Mouse (Mus musculus) heart, embryonic 14.5 days (tissue): ENCODE data around the gene Gm9945. TPM values are rescaled to one million over a fixed set of nuclear protein-coding genes. Genes with fewer than 3 reads are reported as not detected.

ENCODE experiments used
- ATAC-seq: fragments of 200-750 bp; cut with Nextera tagmentation; 2 replicates; pipeline ENCODE4 v1.8.0; 2017; ENCODE audit warnings: low read depth, moderate TSS enrichment; ENCODE audit not compliant: insufficient number of reproducible peaks, insufficient read depth, low FRiP score
- H3K27ac ChIP-seq, 2 experiments: fragments of 200-500 bp in 1 of 2; fragments of 300-500 bp in 1 of 2; sonication (generic) in 1 of 2; replicated peaks in 1 of 2; 2 replicates each; pipeline ENCODE4 v1.5.1; 2012 to 2014; ENCODE audit warnings: low read depth in 2 of 2, low read length in 2 of 2, control low read depth in 1 of 2, mild to moderate bottlenecking in 1 of 2, mixed read lengths in 1 of 2; ENCODE audit not compliant: control insufficient read depth in 1 of 2, insufficient read depth in 1 of 2
- H3K27me3 ChIP-seq: fragments of 300-500 bp; sonication (generic); 2 replicates; pipeline ENCODE4 v1.6.1; 2014; ENCODE audit warnings: mild to moderate bottlenecking, low read length, control low read depth; ENCODE audit not compliant: control insufficient read depth, insufficient read depth
- H3K36me3 ChIP-seq: fragments of 300-500 bp; sonication (generic); 2 replicates; pipeline ENCODE4 v1.6.1; 2014; ENCODE audit warnings: mild to moderate bottlenecking, control low read depth, low read length, mixed read lengths; ENCODE audit not compliant: control insufficient read depth, insufficient read depth
- H3K4me1 ChIP-seq, 2 experiments: fragments of 200-500 bp in 1 of 2; fragments of 300-500 bp in 1 of 2; sonication (generic) in 1 of 2; 2 replicates each; pipeline ENCODE4 v1.6.1; 2012 to 2014; ENCODE audit warnings: low read length in 2 of 2, control low read depth in 1 of 2, mixed read lengths in 1 of 2; ENCODE audit not compliant: control insufficient read depth in 2 of 2, insufficient read depth in 2 of 2
- H3K4me2 ChIP-seq: fragments of 300-500 bp; sonication (generic); 2 replicates; pipeline ENCODE4 v1.6.1; 2014; ENCODE audit warnings: mild to moderate bottlenecking, low read length
- H3K4me3 ChIP-seq, 2 experiments: fragments of 200-500 bp in 1 of 2; fragments of 300-500 bp in 1 of 2; sonication (generic) in 1 of 2; 2 replicates each; pipeline ENCODE4 v1.5.1; 2012 to 2014; ENCODE audit warnings: low read length in 2 of 2, mild to moderate bottlenecking in 2 of 2, control low read depth in 1 of 2, low read depth in 1 of 2, moderate library complexity in 1 of 2; ENCODE audit not compliant: control insufficient read depth in 1 of 2, insufficient read depth in 1 of 2
- H3K9ac ChIP-seq: fragments of 300-500 bp; sonication (generic); 2 replicates; pipeline ENCODE4 v1.6.1; 2014; ENCODE audit warnings: mild to moderate bottlenecking, low read length
- H3K9me3 ChIP-seq: fragments of 300-500 bp; sonication (generic); 2 replicates; pipeline ENCODE4 v1.6.1; 2016; ENCODE audit warnings: low read length, control low read depth; ENCODE audit not compliant: control insufficient read depth
- WGBS: fragments of 180-500 bp; shearing (Covaris S2); extraction: QIAGEN DNeasy Blood & Tissue Kit; methylation state at CpG from one replicate; pipeline ENCODE4 v1.1.7; 2014; 5-methylcytosine and 5-hydroxymethylcytosine counted together
- polyA plus RNA-seq: library from polyadenylated mRNA; unstranded; fragments of >200 nt; fragmentation: Nextera tagmentation; extraction: Ambion mirVana; gene quantifications from 2 replicates; pipeline ENCODE4 v1.2.1, GENCODE M21; 2014

The Gm9945 gene
- polyA plus RNA-seq, 1 experiment from 2014 or later = not detected

- Histone ChIP-seq H3K36me3 (no peaks in the 10 kb centered on the region), H3K27me3 (peaks cover 71% of the 10 kb centered on the region), H3K4me2 (no peak overlapping the region), H3K9me3 (no peaks in the 10 kb centered on the region), H3K4me1 (peaks cover 0 to 17% of the 10 kb centered on the region in 2 experiments; a peak in 2 of 4 replicates), H3K27ac (no peak overlapping the region), H3K9ac (no peak overlapping the region), H3K4me3 (no peak overlapping the region)
- WGBS = 65% methylated on average over 7 of the region's 7 CpGs
- ATAC-seq = no peak
These were observed 2.1 kb upstream of the Gm9945 start for GRCm38 (mm10) chr11:53477833-53478232.

DNA sequence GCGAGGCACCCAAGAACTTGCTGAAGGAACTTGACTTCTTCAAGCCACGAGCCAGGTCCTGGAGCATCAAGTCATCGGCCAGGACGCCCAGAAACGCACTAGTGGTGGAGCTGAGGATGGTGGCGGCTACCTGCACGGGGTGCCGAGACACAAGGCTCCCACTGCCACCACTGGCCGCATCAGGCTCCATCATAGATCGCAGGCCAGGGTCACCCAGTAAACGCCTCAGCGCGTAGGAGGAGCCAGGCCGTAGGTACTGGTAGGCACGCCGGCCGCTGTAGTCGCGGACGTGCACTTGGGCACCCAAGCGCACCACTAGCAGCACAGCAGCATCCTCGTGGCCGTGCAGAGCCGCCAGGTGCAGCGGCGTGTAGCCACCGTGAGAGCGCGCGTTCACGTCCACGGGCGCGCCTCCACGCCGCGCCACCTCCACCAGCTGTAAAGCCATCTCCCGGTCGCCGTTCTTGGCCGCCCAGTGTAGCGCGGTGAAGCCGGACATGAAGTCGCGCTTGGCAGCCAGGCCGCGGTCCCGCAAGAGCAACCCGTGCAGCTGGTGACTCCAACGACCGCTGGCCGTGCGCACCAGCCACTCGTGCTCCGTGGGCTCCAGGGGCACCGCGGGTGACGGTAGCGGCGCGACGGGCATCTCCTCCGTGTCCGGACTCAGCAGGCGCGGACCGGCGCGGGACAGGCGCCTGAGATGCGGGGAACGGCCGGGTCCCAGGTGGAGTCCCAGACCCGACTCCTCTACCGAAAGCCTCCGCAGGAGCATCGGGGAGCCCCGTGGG, 1.4 kb upstream of the Gm9945 start:
- 5% methylated on average over 78 of the region's 79 CpGs for WGBS

DNA sequence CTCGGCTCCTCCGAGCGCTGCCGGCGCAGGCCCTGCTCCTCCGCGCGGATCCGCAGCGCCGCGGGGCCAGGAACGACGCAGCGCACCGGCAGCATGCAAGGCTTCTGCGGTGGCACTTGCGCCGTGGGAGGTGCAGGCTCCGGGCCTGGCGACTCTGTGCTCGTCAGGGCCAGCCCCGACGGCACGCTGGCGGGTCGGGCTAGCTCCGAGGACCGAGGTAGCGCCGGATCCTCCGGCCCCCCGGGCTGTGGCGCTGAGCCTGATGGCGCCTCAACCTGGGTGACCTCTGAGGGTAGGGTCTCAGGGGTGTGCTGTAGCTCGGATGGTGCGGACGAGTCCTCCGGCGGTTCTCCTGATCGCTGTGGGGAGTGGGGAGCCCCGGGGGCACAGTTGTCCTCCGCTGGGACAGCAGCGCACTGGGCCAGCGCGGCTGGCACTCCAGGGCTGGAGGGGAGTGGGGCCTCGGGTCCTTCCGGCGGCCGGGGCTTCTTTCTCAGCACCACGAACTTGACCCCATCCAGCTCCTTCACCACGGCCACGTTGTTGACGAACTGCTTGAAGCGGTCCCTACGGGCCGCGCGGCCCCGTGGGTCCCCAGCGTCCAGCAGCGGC, 689 bp upstream of the Gm9945 start:
- H3K4me1 ChIP-seq = peaks cover 0 to 17% of the 10 kb centered on the region in 2 experiments; a peak in 2 of 4 replicates
- WGBS = under 1% methylated on average over 62 of the region's 62 CpGs
- no peaks in the 10 kb centered on the region for H3K36me3 ChIP-seq
- H3K9me3 ChIP-seq = no peaks in the 10 kb centered on the region
- no peak for ATAC-seq
- H3K4me2 ChIP-seq = peak overlapping the region; percentile 94
- no peak overlapping the region for H3K27ac ChIP-seq
- H3K27me3 ChIP-seq = peaks cover 66% of the 10 kb centered on the region
- peak overlapping the region; percentile 48 to 56 for H3K4me3 ChIP-seq
- peak overlapping the region; percentile 39 for H3K9ac ChIP-seq

More for the DNA sequence above, 1.4 kb upstream of the Gm9945 start:
- ATAC-seq = no peak
- H3K4me1 ChIP-seq = peaks cover 0 to 17% of the 10 kb centered on the region in 2 experiments; a peak in 2 of 4 replicates
- peak overlapping the region; percentile 39 for H3K9ac ChIP-seq
- no peak overlapping the region for H3K27ac ChIP-seq
- peak overlapping the region; percentile 94 for H3K4me2 ChIP-seq
- no peaks in the 10 kb centered on the region for H3K36me3 ChIP-seq
- H3K9me3 ChIP-seq = no peaks in the 10 kb centered on the region
- peak overlapping the region; percentile 48 to 56 for H3K4me3 ChIP-seq
- peaks cover 71% of the 10 kb centered on the region for H3K27me3 ChIP-seq

- Histone ChIP-seq H3K27me3 (peaks cover 46% of the 10 kb centered on the region), H3K27ac (no peak overlapping the region), H3K9ac (no peak overlapping the region), H3K36me3 (no peaks in the 10 kb centered on the region), H3K4me3 (no peak overlapping the region), H3K4me2 (no peak overlapping the region), H3K4me1 (peaks cover 0 to 17% of the 10 kb centered on the region in 2 experiments; a peak in 2 of 4 replicates), H3K9me3 (no peaks in the 10 kb centered on the region)
- no peak for ATAC-seq
- 70% methylated on average over 4 of the region's 4 CpGs for WGBS
These were observed 1.2 kb downstream of the Gm9945 start for GRCm38 (mm10) chr11:53481088-53481730.

DNA sequence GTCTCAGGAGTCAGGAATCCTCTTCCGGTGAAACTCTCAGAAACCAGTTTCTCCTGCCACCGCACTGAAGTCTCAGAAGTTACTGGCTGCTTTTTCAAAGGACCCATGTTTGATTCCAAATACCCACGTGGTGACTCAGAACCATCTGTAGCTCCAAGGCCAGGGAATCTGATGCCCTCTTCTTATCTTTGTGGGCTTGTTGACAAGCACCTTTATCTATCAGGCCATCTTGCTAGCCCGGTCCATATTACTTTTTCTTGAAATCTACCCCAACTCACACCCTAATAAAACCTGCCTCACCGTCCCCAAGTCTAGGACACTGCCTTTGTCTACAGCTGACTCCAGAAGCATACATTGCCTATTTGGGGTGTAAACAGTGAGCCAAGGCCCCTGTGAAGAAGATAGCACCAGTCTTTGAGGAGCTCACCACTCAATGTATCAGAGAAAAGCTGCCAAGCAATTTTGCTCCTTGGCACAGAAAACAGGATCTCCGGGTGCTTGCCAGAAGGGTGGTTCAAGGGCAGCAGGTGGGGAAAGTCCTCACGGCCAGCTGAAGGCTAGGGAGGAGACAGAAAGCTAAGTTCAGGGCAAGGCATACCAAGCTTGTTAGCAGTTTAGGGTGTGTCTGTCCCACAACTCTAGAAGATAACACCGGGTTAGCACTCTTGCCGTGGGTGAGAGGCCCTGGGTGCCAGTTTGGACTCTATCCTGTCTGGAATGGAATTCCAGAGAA, 3.4 kb downstream of the Gm9945 start:
- H3K4me3 ChIP-seq = no peak overlapping the region
- ATAC-seq = no peak
- H3K27ac ChIP-seq = no peak overlapping the region
- 53% methylated on average over 9 of the region's 9 CpGs for WGBS
- H3K36me3 ChIP-seq = no peaks in the 10 kb centered on the region
- H3K4me1 ChIP-seq = peaks cover 6 to 23% of the 10 kb centered on the region in 2 experiments; a peak in 3 of 4 replicates
- H3K9me3 ChIP-seq = no peaks in the 10 kb centered on the region
- H3K4me2 ChIP-seq = no peak overlapping the region
- H3K27me3 ChIP-seq = peaks cover 36% of the 10 kb centered on the region
- H3K9ac ChIP-seq = no peak overlapping the region

DNA sequence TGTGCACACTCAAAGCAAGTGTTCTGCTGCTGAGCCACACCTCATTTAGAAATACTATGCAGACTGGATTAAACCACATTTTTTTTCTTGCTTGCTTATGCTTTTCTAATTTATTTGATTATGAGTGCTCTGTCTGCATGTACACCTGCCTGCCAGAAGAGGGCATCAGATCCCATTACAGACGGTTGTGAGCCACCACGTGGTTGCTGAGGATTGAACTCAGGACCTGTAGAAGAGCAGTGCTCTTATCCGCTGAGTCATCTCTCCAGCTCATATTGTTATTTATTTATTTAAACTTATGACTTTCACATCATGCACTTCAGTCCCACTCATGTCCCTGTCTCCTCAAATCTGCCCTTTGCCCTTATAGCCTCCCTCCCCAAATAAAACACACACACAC, 5.8 kb downstream of the Gm9945 start:
- H3K9ac ChIP-seq = no peak overlapping the region
- H3K9me3 ChIP-seq = no peaks in the 10 kb centered on the region
- whole genome bisulfite sequencing = 49% methylated on average over 3 of the region's 3 CpGs
- peaks cover 6% of the 10 kb centered on the region in 2 experiments; a peak in 1 of 4 replicates for H3K4me1 ChIP-seq
- peaks cover 15% of the 10 kb centered on the region; the same call in 1 of the 2 replicates for H3K27me3 ChIP-seq
- H3K27ac ChIP-seq = no peak overlapping the region
- no peaks in the 10 kb centered on the region for H3K36me3 ChIP-seq
- ATAC-seq = no peak
- no peak overlapping the region for H3K4me3 ChIP-seq
- no peak overlapping the region for H3K4me2 ChIP-seq

DNA sequence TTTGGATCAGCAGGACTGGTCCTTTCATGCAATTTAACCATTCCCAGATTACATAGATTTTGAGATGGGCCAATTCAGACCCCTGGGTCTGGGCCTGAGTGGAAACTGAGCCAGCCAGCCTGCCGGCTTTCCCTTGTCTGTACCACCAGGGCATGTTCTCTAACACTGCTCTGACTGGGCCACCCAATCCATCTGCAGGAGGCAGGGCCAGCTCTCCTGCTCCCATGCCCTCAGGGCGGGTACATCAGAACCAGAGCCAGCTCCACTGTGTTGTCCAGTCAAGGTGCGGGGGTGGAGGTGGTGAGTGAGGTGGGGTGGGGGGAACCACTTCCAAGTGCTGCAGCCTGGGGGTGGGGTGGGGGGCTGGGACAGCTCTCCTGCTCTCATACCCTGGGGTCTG, 6.4 kb downstream of the Gm9945 start:
- Histone ChIP-seq H3K36me3 (no peaks in the 10 kb centered on the region), H3K4me1 (peaks cover 6% of the 10 kb centered on the region in 2 experiments; a peak in 1 of 4 replicates), H3K27me3 (peaks cover 10% of the 10 kb centered on the region; the same call in 1 of the 2 replicates), H3K4me2 (no peak overlapping the region), H3K27ac (no peak overlapping the region), H3K9ac (no peak overlapping the region), H3K4me3 (no peak overlapping the region), H3K9me3 (no peaks in the 10 kb centered on the region)
- ATAC-seq = no peak
- 78% methylated on average over 3 of the region's 3 CpGs for WGBS
